Mouse (Mus musculus) lung, embryonic 16.5 days (tissue): ENCODE data around the gene Hsd17b3. TPM values are rescaled to one million over a fixed set of nuclear protein-coding genes. Genes with fewer than 3 reads are reported as not detected.

Source experiments
- ATAC-seq: fragments of 200-750 bp; cut with Nextera tagmentation; 2 replicates; pipeline ENCODE4 v1.8.0; 2017; ENCODE audit warnings: low read depth, mild to moderate bottlenecking, moderate library complexity
- H3K27ac ChIP-seq: fragments of 300-500 bp; sonication (generic); 2 replicates; pipeline ENCODE4 v1.5.1; 2014; ENCODE audit warnings: mild to moderate bottlenecking, control low read depth, low read length
- H3K27me3 ChIP-seq: fragments of 300-500 bp; sonication (generic); 2 replicates; pipeline ENCODE4 v1.6.1; 2014; ENCODE audit warnings: low read depth, low read length, mixed read lengths; ENCODE audit not compliant: control insufficient read depth, insufficient read depth
- H3K36me3 ChIP-seq: fragments of 300-500 bp; sonication (generic); 2 replicates; pipeline ENCODE4 v1.6.1; 2014; ENCODE audit warnings: low read length; ENCODE audit not compliant: control insufficient read depth, insufficient read depth
- H3K4me1 ChIP-seq: fragments of 300-500 bp; sonication (generic); replicated peaks from 2 replicates; pipeline ENCODE4 v1.6.1; 2014; ENCODE audit warnings: low read length, mixed read lengths; ENCODE audit not compliant: control insufficient read depth, insufficient read depth
- H3K4me2 ChIP-seq: fragments of 300-500 bp; sonication (generic); 2 replicates; pipeline ENCODE4 v1.6.1; 2014; ENCODE audit warnings: low read depth, low read length, control low read depth
- H3K4me3 ChIP-seq: fragments of 300-500 bp; sonication (generic); 2 replicates; pipeline ENCODE4 v1.5.1; 2014; ENCODE audit warnings: mild to moderate bottlenecking, low read length, control low read depth
- H3K9ac ChIP-seq: fragments of 300-500 bp; sonication (generic); 2 replicates; pipeline ENCODE4 v1.6.1; 2014; ENCODE audit warnings: low read length, control low read depth
- H3K9me3 ChIP-seq: fragments of 300-500 bp; sonication (generic); 2 replicates; pipeline ENCODE4 v1.6.1; 2016; ENCODE audit warnings: low read length; ENCODE audit not compliant: control insufficient read depth
- WGBS: fragments of 180-500 bp; shearing (Covaris S2); extraction: QIAGEN DNeasy Blood & Tissue Kit; methylation state at CpG from one replicate; pipeline ENCODE4 v1.1.7; 2014; 5-methylcytosine and 5-hydroxymethylcytosine counted together
- polyA plus RNA-seq: library from polyadenylated mRNA; unstranded; fragments of >200 nt; fragmentation: Nextera tagmentation; extraction: Ambion mirVana; gene quantifications from 2 replicates; pipeline ENCODE4 v1.2.1, GENCODE M21; 2015

Gene Hsd17b3
- polyA plus RNA-seq, 1 experiment from 2014 or later = not detected

DNA sequence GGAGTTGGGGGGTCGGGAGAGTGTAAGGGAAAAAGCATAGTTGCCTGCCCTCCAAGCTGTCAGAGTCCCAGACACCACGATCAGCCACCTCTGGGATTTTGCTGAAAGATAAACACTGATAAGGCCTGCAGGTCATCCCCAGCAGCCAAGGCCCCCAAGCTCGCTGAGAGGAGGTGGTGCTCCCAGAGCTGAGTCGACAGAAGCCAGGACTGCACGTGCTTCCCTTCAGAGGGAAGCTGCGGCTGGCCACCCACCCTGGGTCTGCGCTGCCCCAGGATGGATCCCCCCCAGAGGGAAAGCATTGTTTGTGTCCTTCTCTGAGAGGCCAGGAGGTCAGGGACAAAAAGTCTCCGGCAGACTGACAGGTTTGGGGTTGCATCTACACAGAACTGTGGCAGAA lies 54.0 kb downstream of the Hsd17b3 start:
- H3K36me3 ChIP-seq = no peaks in the 10 kb centered on the region
- H3K4me2 ChIP-seq = no peak overlapping the region
- peak; percentile 58 for ATAC-seq
- H3K4me1 ChIP-seq = peaks cover 37% of the 10 kb centered on the region
- no peaks in the 10 kb centered on the region for H3K9me3 ChIP-seq
- H3K4me3 ChIP-seq = no peak overlapping the region
- peak overlapping the region; percentile 52 for H3K9ac ChIP-seq
- no peaks in the 10 kb centered on the region for H3K27me3 ChIP-seq
- WGBS = 16% methylated on average over 8 of the region's 8 CpGs
- H3K27ac ChIP-seq = peak overlapping the region; percentile 15

DNA sequence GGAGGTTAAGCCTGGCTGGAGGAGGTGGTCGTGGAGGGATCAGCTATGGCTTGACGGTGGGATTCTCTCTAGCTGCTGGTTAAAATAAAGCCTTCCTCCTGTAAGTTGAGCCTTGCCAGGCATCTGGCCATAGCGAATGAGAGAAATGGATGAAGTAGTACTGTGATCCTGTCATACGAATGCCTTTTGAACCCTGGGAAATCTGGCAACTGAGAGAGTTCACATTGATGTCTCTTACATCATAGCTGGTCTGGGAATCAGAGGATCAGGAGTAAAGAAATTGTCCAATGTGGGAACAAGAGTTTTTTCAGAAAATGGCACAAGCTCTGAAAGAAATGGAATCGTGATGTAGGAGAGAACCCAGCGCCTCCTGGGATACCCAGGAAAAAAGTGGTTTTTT lies 55.1 kb downstream of the Hsd17b3 start:
- Histone ChIP-seq H3K36me3 (no peaks in the 10 kb centered on the region), H3K9ac (no peak overlapping the region), H3K9me3 (no peaks in the 10 kb centered on the region), H3K27ac (peak overlapping the region; percentile 19; the same call in 1 of the 2 replicates), H3K27me3 (no peaks in the 10 kb centered on the region), H3K4me1 (peaks cover 31% of the 10 kb centered on the region), H3K4me3 (no peak overlapping the region), H3K4me2 (no peak overlapping the region)
- WGBS = 55% methylated on average over 6 of the region's 6 CpGs
- ATAC-seq = peak; percentile 30; the same call in 1 of the 2 replicates

DNA sequence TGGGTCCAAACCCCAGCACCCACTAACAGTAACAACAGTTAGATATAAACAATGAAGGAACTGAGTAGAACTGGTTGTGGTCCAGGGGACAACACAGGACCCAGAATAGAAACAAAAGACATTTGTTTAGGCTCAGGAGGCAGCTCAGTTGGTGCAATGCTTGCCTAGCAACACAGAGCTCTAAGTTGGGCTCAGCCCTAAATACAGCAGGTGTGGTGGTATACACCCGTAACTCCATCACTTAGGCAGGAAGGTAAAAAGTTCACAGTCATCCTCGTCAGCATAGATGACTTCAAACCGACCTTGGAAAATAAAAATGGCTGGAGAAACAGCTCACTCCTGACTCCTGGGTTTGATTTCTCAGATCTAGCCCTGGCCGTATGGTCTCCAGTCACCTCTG lies 55.8 kb downstream of the Hsd17b3 start:
- Histone ChIP-seq H3K4me3 (no peak overlapping the region), H3K36me3 (no peaks in the 10 kb centered on the region), H3K4me2 (no peak overlapping the region), H3K9me3 (no peaks in the 10 kb centered on the region), H3K9ac (no peak overlapping the region), H3K4me1 (peaks cover 31% of the 10 kb centered on the region), H3K27me3 (no peaks in the 10 kb centered on the region), H3K27ac (no peak overlapping the region)
- ATAC-seq = no peak
- WGBS = 65% methylated on average over 4 of the region's 4 CpGs

DNA sequence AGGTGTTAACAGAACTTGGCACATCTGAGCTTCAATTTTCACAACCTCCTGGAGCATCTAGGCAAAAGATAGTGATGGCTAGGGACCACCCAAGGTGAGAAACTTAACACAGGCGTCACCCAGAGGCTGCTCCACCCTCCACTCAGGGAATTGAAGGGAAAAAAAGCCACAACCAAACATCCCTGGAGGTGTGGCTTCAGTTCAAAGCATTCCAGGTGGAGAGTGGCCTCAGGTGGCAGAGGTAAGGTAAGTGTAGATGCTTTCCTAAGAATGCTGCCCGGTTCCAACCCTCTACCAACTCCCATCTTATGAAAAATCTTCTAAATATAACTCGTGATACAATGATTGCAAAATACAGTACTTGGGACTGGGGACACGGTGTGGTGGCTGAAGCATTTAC lies 57.8 kb downstream of the Hsd17b3 start:
- no peaks in the 10 kb centered on the region for H3K27me3 ChIP-seq
- peak overlapping the region; percentile 48; the same call in 1 of the 2 replicates for H3K27ac ChIP-seq
- H3K4me2 ChIP-seq = no peak overlapping the region
- WGBS = 36% methylated on average over 4 of the region's 4 CpGs
- ATAC-seq = peak; percentile 54
- no peak overlapping the region for H3K9ac ChIP-seq
- H3K4me1 ChIP-seq = peaks cover 34% of the 10 kb centered on the region
- H3K9me3 ChIP-seq = no peaks in the 10 kb centered on the region
- no peaks in the 10 kb centered on the region for H3K36me3 ChIP-seq
- H3K4me3 ChIP-seq = no peak overlapping the region

DNA sequence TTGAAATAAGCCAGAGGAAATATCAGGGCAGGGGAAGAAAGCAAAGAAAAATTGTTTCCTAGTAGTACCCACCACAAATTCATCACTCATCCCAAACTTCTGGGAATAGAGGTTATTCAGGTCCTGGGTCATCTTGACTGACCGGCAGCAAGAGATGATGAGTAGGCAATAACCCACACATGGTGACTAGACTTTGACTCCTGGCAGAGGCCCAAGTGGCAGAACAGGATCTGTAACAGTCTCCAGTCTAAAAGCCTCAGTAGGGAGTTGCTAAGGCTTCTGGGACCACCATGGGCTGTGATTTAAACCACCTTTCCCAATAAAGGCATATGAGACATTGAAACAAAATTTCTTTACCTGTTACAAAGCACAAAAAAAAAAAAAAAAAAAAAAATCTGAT lies 58.2 kb downstream of the Hsd17b3 start:
- H3K36me3 ChIP-seq = no peaks in the 10 kb centered on the region
- WGBS = 19% methylated on average over 1 of the region's 1 CpGs
- H3K4me3 ChIP-seq = no peak overlapping the region
- no peak overlapping the region for H3K4me2 ChIP-seq
- H3K9ac ChIP-seq = no peak overlapping the region
- peaks cover 36% of the 10 kb centered on the region for H3K4me1 ChIP-seq
- no peaks in the 10 kb centered on the region for H3K9me3 ChIP-seq
- no peak for ATAC-seq
- H3K27me3 ChIP-seq = no peaks in the 10 kb centered on the region
- no peak overlapping the region for H3K27ac ChIP-seq

DNA sequence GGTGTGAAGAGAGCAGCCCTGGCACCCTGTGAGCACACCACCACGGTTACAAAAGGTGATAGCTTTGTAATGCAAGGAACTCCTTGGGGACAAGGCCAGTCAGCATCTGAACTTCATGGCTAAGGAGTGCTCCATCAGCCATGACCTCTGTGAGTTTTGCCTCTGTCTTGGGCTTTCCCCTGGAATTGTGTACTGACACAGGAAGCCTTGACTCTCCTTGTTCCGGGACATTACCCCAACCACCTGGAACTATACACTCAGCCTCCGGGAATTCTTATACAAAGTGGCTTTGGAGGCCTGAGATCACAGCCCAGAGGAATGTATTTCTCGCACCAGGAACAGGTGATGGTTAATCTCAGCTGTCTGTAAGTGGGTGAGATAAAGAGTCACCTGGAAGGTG lies 64.2 kb downstream of the Hsd17b3 start:
- H3K4me2 ChIP-seq = peak overlapping the region; percentile 7; the same call in 1 of the 2 replicates
- no peaks in the 10 kb centered on the region for H3K36me3 ChIP-seq
- no peak for ATAC-seq
- no peaks in the 10 kb centered on the region for H3K27me3 ChIP-seq
- peaks cover 32% of the 10 kb centered on the region for H3K4me1 ChIP-seq
- peak overlapping the region; percentile 89 for H3K27ac ChIP-seq
- H3K4me3 ChIP-seq = no peak overlapping the region
- 0 out of 2 replicates have a peak overlapping the region, but pooled peaks have one; percentile 30 for H3K9ac ChIP-seq
- WGBS = 45% methylated on average over 4 of the region's 4 CpGs
- no peaks in the 10 kb centered on the region for H3K9me3 ChIP-seq

DNA sequence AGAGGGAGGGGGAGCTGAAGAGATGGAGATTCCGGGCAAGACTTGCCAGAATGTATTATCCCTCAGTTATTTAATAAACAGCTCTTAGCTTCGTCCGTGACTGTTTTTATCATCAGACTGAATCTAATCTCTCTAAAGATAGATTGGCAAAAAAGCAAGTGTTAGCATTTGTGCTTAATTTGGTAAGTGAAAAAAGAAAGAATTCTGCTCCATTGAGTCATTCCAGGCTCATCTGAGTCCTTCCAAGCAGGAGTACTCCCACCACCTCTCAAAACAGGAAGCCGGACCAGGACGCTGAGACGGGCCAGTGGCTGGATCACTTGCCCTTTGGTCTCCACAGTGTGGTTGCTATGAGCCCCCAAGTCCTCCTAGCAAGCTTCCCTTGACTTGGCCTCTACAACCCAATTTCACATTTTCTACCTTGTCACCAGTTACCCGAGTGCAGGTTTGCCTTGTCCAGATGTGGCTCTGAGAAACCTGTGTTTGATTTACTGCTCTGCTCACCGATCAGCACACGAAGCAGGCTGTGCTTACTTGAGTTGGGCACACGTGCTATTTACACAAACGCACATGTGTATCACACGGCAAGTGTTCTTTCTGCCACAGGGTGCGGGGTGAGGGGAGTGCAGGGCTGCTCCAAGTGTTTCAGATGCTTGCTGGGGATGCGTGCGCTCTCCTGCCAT lies 66.1 kb downstream of the Hsd17b3 start:
- no peaks in the 10 kb centered on the region for H3K9me3 ChIP-seq
- 47% methylated on average over 15 of the region's 15 CpGs for WGBS

DNA sequence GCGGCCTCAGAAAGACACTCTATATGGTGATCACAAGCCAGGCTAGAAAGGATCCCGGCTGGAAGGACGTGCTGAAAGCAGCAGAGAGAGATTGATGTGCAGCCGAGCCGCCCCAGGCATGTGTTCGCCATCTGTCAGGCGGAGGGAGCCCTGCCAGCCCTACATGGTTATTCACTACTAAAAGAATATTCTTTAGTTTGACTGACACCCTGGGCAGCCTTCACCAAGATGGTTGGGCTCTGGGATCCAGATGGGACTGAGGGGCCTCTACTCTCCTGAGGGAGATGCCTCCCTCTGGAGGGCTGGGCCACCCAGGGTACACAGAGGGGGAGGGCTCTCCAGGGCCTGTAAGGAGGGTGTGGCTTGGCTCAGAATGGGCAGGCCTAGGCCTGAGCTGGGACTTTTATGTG lies 68.1 kb downstream of the Hsd17b3 start:
- peak overlapping the region; percentile 68 for H3K27ac ChIP-seq
- H3K9ac ChIP-seq = no peak overlapping the region
- no peak overlapping the region for H3K4me3 ChIP-seq
- H3K36me3 ChIP-seq = no peaks in the 10 kb centered on the region
- peak; percentile 96 for ATAC-seq
- H3K9me3 ChIP-seq = no peaks in the 10 kb centered on the region
- 27% methylated on average over 7 of the region's 7 CpGs for WGBS
- H3K4me1 ChIP-seq = peaks cover 27% of the 10 kb centered on the region
- 0 out of 2 replicates have a peak overlapping the region, but pooled peaks have one; percentile 5 for H3K4me2 ChIP-seq
- no peaks in the 10 kb centered on the region for H3K27me3 ChIP-seq

More for the DNA sequence above, 66.1 kb downstream of the Hsd17b3 start:
- H3K4me1 ChIP-seq = peaks cover 32% of the 10 kb centered on the region
- no peak overlapping the region for H3K4me3 ChIP-seq
- no peaks in the 10 kb centered on the region for H3K27me3 ChIP-seq
- H3K4me2 ChIP-seq = no peak overlapping the region
- H3K9ac ChIP-seq = no peak overlapping the region
- no peaks in the 10 kb centered on the region for H3K36me3 ChIP-seq
- ATAC-seq = no peak
- H3K27ac ChIP-seq = no peak overlapping the region

DNA sequence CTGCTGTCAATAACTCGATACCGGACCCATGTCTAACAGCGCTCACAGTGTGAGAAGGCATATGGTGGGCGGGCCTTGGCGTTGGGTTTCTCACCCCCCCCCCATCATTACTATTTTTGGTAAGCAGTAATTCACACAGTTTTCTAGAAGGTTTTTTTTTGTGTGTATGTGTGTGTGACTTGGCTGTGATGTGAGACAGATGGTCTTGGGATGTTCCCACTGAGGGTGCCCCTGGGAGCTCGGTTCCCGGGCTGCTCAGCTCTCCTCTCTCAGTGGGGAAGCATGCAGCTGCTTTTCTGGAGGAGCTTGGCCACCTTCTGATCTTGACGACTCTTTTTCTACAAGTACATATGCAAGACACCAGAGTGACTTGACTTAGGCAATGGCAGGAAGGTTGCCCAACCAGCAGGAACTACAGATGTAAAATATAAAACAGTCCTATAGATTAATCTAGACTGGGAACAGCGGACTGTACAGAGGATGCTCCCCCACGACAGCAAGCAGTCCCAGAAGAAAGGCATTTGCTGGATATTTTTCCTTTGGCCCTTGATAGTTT lies 70.4 kb downstream of the Hsd17b3 start:
- Histone ChIP-seq H3K36me3 (no peaks in the 10 kb centered on the region), H3K4me1 (peaks cover 17% of the 10 kb centered on the region), H3K9me3 (no peaks in the 10 kb centered on the region), H3K4me2 (no peak overlapping the region), H3K9ac (no peak overlapping the region), H3K27ac (no peak overlapping the region), H3K4me3 (no peak overlapping the region), H3K27me3 (no peaks in the 10 kb centered on the region)
- 56% methylated on average over 10 of the region's 10 CpGs for WGBS
- ATAC-seq = peak; percentile 18; the same call in 1 of the 2 replicates
